ENCODE assay signal across 9 mouse cellular contexts in the genomic region with DNA sequence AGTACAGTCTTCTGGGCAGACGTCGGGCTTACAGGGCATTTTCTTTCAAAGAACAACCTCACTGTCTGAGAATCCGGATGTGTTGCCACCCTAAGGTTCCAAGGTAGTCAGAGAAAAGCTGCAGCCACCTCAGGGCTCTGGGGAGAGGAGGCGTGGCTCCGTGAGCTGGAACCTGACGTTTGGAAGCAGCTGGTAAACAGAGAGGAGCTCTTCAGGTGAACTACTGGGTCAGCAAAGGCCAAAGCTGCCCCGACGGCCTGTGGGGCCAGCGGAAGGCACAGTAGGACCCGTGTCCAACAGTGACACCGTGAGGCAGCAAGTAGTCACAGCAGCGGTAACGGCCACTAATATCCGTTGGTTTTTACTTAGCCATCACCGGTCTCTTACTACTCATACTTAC. TPM values are rescaled to one million over a fixed set of nuclear protein-coding genes. Genes with fewer than 3 reads are reported as not detected.
DNase-seq lines count a peak whose midpoint lies in the region; ATAC-seq and TF ChIP-seq lines count a peak whose summit lies in the region.
"Had no signal": no experiment of that assay in that cellular context is flagged by ENCODE, and none has a peak within 500 bp of the region (broad histone marks: within the 10 kb centered on the region; RNA-seq: fewer than 3 reads in every experiment).

No protein-coding gene starts in this region.

- no peak overlapping the region for H3K4me3 ChIP-seq in heart, adult 2 months
- H3K4me3 ChIP-seq in brown adipose tissue, adult 24 weeks (ENCODE audit: insufficient read depth, low read depth, low read length), result no peak overlapping the region
- H3K4me3 ChIP-seq in midbrain, embryonic 12.5 days, result no peak overlapping the region
- H3K4me3 ChIP-seq: limb, embryonic 15.5 days had no signal

- TF ChIP-seq EP300 in heart, adult 2 months (IDR thresholded peaks at IDR 0.05; ENCODE audit: insufficient read depth, low read depth, low read length), result peak; percentile 92

- H3K79me2 ChIP-seq in heart, adult 2 months (replicated peaks; ENCODE audit: control insufficient read depth, insufficient read depth, low read length), result no peaks in the 10 kb centered on the region

- H3K4me1 ChIP-seq in heart, adult 2 months (ENCODE audit: control insufficient read depth, insufficient read depth, low read length), result peaks cover 10% of the 10 kb centered on the region
- H3K4me1 ChIP-seq in brown adipose tissue, adult 24 weeks (ENCODE audit: control insufficient read depth, insufficient read depth, insufficient read length, low read length), result peaks cover 13% of the 10 kb centered on the region
- H3K4me1 ChIP-seq in midbrain, embryonic 12.5 days, result peaks cover 8% of the 10 kb centered on the region

- DNase-seq in heart, adult 2 months, result peak; percentile 72 to 74
- DNase-seq in heart, adult 8-10 months (ENCODE audit: low spot score), result no peak
- DNase-seq in CD4-positive, CD25-positive, alpha-beta regulatory T cell, adult 2 months (ENCODE audit: low read depth, low spot score), result peak; percentile 74
- DNase-seq in heart, adult 9 months (ENCODE audit: low spot score in 2 of 2), result peak; percentile 53 to 67
- DNase-seq in kidney, postnatal 36 days, result peak; percentile 72 to 82
- peak; percentile 63 for DNase-seq in thymus, postnatal 4 days

- no peak for TF ChIP-seq POLR2A in heart, adult 2 months (IDR thresholded peaks at IDR 0.05; ENCODE audit: insufficient read depth, low read depth, low read length)

- 14% methylated on average over 15 of the region's 15 CpGs for WGBS in heart, adult 2 months
- 21% methylated on average over 15 of the region's 15 CpGs for WGBS in midbrain, embryonic 12.5 days

- ATAC-seq in midbrain, embryonic 12.5 days (ENCODE audit: low FRiP score, low read depth), result 0 out of 2 replicates have a peak, but pooled peaks have one; percentile 7

- H3K36me3 ChIP-seq in heart, adult 2 months (ENCODE audit: control insufficient read depth, insufficient read depth, low read length), result no peaks in the 10 kb centered on the region
- no peaks in the 10 kb centered on the region for H3K36me3 ChIP-seq in midbrain, embryonic 12.5 days
- H3K36me3 ChIP-seq: limb, embryonic 15.5 days had no signal

- H3K4me2 ChIP-seq in midbrain, embryonic 12.5 days (replicated peaks), result no peak overlapping the region
- H3K4me2 ChIP-seq: limb, embryonic 15.5 days had no signal

- intact Hi-C loops in heart, adult 2 months (cut with DNase I), result loop anchor here (1.0 to 10.0 kb wide), 3 partner anchors 130 to 319 kb away; no protein-coding TSS in a partner anchor

- no peak overlapping the region for H3K9ac ChIP-seq in heart, adult 2 months (ENCODE audit: low read depth, low read length)
- H3K9ac ChIP-seq in midbrain, embryonic 12.5 days (replicated peaks), result no peak overlapping the region
- H3K9ac ChIP-seq: limb, embryonic 15.5 days had no signal

- no peaks in the 10 kb centered on the region for H3K9me3 ChIP-seq in midbrain, embryonic 12.5 days
- H3K9me3 ChIP-seq: limb, embryonic 15.5 days had no signal

- peak; percentile 97 for TF ChIP-seq CTCF in heart, adult 2 months (IDR thresholded peaks at IDR 0.05)

- no peaks in the 10 kb centered on the region for H3K27me3 ChIP-seq in heart, adult 2 months (ENCODE audit: control insufficient read depth, insufficient read depth, low read length)
- H3K27me3 ChIP-seq in midbrain, embryonic 12.5 days, result 0 out of 2 replicates have a peak, but pooled peaks cover 12% of the 10 kb centered on the region
- H3K27me3 ChIP-seq: limb, embryonic 15.5 days had no signal

- H3K27ac ChIP-seq in heart, adult 2 months, result peak overlapping the region; percentile 55
- peak overlapping the region; percentile 80 for H3K27ac ChIP-seq in brown adipose tissue, adult 24 weeks (replicated peaks; ENCODE audit: low read depth, low read length)
- H3K27ac ChIP-seq in midbrain, embryonic 12.5 days (replicated peaks), result no peak overlapping the region
- H3K27ac ChIP-seq: limb, embryonic 15.5 days had no signal

RNA-seq across cellular contexts. Expression of gene Tmem44, which starts 46.7 kb away (rescaled TPM):
- 1 to 10 TPM; 4.4 to 5.8 TPM for total RNA-seq in heart, adult 2 months (2021)
- 9.8 and 12.0 TPM in 2 replicates for polyA plus RNA-seq in heart, adult 2 months (2012; rRNA removed)
- 1 to 10 TPM; 4.1 to 7.0 (median 5.2) TPM for total RNA-seq in heart, adult 8-10 months (2022)
- 1.3 and 2.6 TPM in 2 replicates for polyA plus RNA-seq in brown adipose tissue, adult 24 weeks (2012; ENCODE audit: insufficient read depth, insufficient read length, missing spikeins)
- polyA plus RNA-seq in midbrain, embryonic 12.5 days (2016; fragmentation: Nextera tagmentation; extraction: Ambion mirVana), result 52.2 and 55.1 TPM in 2 replicates
